Mouse (Mus musculus) testis, postnatal 10 days (tissue): ENCODE measurements around the gene Pex3.

Source experiments
- DNase-seq: peaks from one replicate; pipeline ENCODE4 v3.0.0; 2021; ENCODE audit warnings: low spot score

The Pex3 gene

GRCm38 (mm10) chr10:13552646-13553497 is at the start of gene Pex3, which contains the start of gene Adat2:
Gene Pex3, minus strand, starts transcription at chr10:13553142.
Gene Adat2, plus strand, starts transcription at chr10:13552894.
- DNase-seq = peak; percentile 92

DNA sequence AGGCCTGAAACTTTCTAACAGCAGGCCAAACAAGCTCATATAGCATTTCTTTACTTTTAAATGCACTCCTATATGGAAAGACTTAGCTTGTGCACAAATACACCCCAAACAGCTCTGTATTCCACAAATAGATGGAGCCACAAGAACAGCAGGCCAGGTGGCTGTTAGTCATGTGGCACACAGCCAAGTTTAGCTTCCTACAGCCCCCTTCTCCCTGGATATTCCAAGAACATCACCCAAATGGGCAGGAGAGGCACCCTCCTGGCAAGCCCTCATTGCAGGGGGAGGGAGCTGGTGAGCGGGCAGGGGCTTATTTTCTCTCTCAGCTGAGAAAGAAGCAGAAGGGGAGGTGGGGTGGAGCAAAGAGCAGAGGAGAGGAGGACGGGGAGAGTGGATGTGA is 48.0 kb upstream of the Pex3 start:
- DNase-seq = no peak

GRCm38 (mm10) chr10:13597491-13597890 is 44.5 kb upstream of the Pex3 start:
- DNase-seq = no peak

- DNase-seq = no peak
Measured at GRCm38 (mm10) chr10:13596866-13597265, 43.9 kb upstream of the Pex3 start.

DNA sequence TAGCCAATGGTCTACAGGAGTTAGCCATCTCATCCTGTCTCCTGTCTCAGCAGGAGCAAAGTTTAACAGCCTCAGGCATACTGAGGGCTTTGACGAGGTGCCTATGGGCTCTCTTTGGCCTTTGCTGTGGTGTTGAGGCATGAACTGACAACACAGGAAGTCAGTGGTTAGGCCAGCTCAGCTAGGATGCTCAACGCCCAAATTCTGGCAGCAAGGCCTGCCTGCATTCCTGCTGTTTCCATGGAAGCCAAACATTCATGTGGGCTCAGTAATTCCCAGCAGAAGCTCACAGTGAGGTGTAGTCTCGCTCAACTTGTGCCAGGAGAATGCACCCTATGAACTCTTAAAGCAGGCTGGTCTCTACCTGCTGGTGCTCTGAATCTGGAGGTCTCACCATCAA is 43.1 kb upstream of the Pex3 start:
- DNase-seq = no peak

GRCm38 (mm10) chr10:13593529-13593928 is 40.6 kb upstream of the Pex3 start:
- no peak for DNase-seq

DNA sequence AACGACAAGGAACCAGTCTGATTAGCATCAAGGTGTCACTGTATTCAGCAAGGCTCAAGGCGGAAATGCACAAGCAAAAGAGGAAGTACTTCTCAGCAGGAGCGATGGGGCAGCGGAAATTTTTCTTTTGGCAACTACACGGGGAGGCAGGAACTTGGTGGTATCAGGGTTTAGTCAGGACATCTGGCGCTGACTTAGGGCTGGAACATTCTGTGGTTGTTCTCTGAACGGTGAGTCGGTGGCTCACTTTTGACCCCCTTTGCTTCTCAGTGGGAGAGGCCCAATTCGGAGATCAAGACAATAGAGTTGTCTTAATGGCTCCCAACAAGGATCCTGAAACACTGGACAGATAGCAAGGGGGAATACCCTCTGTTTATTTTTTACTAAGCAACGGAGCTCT is 39.3 kb upstream of the Pex3 start:
- DNase-seq = no peak

DNA sequence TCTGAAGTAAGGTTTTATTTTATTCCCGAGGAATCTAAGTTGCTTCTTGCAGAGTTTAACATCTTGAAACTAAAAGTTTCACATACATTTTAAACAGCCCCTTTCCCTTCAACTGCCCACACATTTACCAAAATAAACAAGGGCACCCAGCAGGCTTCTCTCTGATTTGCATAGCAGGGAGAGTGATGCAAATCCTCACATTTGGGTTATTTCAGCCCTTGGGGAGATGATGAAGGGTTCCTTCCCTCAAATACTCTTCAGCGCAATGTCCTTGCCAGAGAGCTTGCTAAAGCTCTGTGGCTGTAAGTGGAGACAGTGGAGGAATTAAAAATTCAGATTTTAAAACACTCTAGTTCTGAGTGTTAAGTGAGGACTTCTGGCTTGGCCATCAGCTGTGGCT is 35.0 kb upstream of the Pex3 start:
- no peak for DNase-seq

GRCm38 (mm10) chr10:13577123-13577522 is 24.2 kb upstream of the Pex3 start:
- no peak for DNase-seq

DNA sequence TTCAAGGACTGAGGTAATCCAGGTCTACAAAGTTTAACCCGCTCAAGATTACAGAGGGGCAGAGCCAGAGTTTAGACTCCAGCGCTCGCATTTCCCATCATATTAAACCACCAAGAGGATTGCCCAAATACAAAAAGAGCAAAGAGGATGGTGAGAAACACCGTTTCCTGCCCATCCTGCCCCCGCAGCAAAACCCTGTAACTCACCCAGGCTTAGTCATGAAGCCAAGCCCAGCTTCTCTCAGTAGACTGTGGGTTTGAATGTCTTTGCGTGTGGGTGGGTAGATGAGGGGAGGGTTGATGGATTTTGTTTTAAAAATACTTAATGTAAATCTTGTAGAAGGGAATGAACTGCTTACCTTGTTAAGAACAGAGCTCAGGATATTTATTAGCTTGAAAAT is 19.5 kb upstream of the Pex3 start:
- DNase-seq = no peak

DNA sequence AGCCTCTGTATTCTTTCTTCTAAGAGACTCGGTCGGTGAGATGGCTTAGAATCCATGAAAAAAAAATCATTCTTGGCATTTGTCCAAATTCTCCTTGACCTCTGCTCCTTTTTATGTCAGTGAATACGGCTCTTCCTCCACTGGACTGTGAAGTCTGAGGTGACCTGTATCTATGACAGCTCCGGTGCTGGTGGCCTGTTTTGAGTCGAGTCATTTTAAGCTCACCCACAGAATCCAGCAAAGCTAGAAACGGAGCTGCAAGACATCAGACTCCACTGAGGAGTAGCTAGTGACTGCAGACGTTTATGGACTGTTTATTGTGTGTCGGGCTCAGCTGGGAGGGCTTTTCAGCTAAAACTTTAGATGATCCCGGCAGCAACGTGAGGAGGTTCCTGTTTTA is 19.1 kb upstream of the Pex3 start:
- DNase-seq = no peak

- DNase-seq = no peak
Measured at GRCm38 (mm10) chr10:13570697-13571538, 18.0 kb upstream of the Pex3 start.

DNA sequence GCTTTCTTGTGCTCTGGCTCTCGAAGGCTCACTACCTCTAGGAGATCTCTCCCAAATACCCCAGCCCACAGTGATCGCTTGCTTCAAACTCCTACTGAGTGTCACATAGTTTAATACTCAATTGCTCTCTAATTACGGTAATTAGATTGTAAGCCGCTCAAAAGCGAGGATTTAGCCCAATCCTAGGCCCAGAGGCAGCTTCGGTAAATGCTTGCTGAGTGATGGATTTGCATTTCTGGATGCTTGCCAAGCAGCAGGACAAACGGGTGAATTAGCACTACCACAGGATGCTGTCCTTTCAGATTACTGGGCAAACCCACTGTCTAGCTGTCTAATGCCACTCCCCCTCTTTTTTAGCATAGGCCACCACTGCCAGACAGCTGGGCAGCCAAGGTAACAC is 16.9 kb upstream of the Pex3 start:
- DNase-seq = no peak

DNA sequence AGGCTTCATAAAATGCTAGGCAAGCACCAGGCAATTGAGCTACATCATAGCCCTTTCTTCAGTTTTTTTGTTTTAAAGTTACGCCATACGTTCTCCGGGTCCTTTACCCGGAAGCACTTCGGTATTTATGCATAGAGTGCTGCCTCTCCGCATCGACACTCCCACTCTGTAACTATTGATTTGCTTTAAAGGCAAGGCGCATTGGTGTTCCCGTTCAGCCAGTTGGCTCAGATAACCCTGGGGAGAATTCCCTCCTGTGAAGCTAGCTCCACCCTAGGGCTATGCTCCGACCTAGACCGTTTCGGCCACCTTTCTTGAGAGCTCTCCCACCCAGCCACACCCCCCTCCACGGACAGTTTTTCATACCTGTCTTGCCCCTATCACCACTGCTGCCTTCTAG is 13.5 kb upstream of the Pex3 start:
- no peak for DNase-seq

GRCm38 (mm10) chr10:13565080-13565448 is 12.1 kb upstream of the Pex3 start:
- no peak for DNase-seq

GRCm38 (mm10) chr10:13564364-13565079 is 11.6 kb upstream of the Pex3 start:
- DNase-seq = peak; percentile 79

GRCm38 (mm10) chr10:13560014-13560674 is 7.2 kb upstream of the Pex3 start:
- no peak for DNase-seq

DNA sequence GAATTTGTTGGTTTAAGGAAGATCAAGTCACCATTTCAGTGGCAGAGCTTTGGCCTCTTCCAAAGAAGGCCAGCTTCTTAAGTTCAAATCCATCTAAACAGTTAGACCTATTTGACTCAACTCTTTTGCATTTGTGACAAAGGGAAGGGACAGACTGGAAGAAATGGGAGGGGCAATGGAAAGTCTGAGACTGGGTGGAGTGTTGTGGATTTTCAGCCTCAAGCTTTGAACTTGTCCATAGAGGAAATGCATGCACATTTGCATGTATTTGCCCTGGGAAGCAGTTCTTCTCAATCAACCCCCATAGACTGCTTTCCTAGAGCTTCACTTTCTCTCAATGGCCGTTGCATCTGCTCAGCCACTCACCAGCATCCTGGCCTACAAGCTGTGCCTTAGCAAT is 1.4 kb upstream of the Pex3 start:
- no peak for DNase-seq

DNA sequence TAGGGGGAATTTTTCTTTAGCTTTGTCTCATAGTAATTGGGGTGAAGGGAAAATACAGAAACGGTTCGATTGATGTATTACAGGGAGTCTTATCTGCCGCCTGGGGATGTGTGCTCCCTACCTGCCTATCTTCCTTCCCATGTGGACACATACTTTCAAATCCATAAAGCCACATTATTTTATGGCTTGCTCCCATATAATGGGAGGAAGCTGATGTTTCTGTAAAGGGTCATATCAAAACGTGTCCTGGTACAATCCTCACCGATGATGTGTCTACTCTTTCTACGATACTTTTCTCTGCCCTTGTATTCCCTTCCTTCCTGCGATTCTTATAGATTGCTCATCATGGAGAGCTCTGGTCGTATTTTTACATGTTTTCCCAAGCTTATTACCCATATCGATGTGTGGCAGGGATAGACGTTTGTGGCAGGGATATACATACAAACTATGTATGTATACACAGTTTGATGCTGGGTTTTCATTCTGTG is 600 bp upstream of the Pex3 start:
- no peak for DNase-seq

GRCm38 (mm10) chr10:13541721-13542120 is 11.2 kb downstream of the Pex3 start:
- no peak for DNase-seq

DNA sequence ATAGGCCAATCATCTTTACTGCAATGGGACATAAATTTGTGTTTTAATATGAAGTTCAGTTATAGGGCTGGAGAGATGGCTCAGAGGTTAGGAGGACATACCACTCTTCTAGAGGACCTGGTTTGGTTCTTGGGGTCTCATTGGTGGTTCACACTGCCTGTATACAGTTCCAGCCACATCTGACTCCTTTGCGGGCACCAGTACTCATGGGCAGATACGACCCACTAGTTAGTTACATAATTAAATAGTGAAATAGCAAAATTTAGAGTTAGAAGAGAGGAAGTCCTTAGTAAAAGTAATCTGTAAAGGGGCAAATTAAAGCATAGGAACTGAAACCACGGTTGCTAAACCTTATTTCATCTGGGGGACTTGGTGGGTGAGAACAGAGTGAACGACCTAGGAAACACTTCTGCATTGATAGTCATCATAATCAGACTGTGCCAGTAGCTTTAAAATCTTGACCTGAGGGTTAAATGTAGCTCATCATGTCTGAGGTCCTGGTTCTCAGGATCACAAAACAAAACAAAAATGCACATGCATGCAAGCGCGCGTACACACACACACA is 13.1 kb downstream of the Pex3 start:
- no peak for DNase-seq

DNA sequence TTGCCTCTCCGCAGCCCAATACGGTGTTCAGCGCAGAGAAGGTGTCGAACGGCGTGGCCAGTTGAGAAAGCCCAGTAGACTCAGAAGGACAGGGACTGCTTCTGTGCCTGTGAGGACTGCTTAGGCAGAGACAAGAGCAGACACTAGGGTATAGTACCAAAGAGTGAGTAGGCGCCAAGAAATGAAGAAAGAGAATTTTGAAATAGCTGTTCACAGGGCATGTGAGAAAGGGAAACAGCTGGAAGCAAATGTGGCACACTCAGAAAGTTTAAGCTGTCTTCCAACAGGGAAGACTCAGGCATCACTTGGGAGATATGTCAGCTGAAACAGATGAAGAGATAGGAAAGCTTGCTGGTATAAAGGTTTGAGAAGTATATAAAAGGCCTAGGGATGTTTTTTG is 16.2 kb downstream of the Pex3 start:
- no peak for DNase-seq
